Mouse (Mus musculus): Measurements from ENCODE around the gene Gm7534.

DNA sequence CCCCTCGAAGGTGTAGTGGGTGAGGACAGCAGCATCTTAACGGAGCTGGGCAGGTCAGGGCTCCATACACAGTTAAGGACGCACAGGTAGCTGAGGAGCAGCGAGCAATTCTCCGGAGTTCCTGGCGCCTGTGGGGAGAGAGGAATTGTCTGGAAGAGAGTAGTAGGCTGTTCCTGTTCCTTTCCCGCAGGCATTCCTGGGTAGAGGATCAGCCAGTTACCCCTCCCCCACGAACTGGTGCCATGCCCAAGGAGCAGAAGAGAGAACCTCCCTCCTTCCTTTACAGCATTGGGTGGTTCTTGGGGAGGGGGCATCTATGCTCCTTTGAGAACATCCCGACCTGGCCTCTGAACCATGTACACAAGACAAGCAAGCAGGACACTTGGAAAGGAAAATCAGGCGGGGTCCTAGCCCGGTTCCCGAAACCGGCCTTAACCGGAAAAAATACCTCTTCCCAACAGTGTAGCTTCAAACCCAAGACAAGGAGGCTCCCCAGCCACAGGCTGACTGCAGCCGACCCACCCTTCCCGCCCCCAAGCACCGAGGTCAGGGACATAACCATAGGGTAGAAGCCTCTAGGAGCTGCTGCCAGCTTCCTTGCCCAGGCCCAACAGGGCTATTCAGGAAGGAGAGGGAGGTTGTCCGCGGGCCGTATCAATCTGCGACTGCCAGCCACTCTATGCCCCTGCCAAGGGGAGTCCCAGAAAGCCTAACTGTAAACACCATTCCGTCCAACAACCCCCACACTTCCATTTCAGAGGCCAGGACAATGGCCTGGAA lies 49.5 kb upstream of the Gm7534 start:
- TF ChIP-seq CTCF (IDR thresholded peaks at IDR 0.05; ENCODE audit: control insufficient read depth, insufficient read depth, insufficient read length) (no peak), MYOD1 (IDR thresholded peaks at IDR 0.05; ENCODE audit: control insufficient read depth, insufficient read length, low read depth) (no peak)

All from C2C12 (cell line).